Mouse (Mus musculus): ENCODE results near the gene Gm14781. TPM values are rescaled to one million over a fixed set of nuclear protein-coding genes. Genes with fewer than 3 reads are reported as not detected.
"Not testable (repeated sequence)": the region's sequence is repeated elsewhere in the genome, so short reads cannot be mapped to it uniquely, and the experiment has no call there.

The Gm14781 gene
- not detected in 2 replicates for polyA plus RNA-seq (2012; rRNA removed)

GRCm38 (mm10) chrX:91631894-91632293 lies at the start of gene Gm14781:
TSS of gene Gm14781 (plus strand) at chrX:91632194.
- H3K4me1 ChIP-seq (ENCODE audit: control insufficient read depth, insufficient read depth, insufficient read length); H3K4me3 ChIP-seq (ENCODE audit: extremely low read depth, insufficient read depth, insufficient read length); DNase-seq (ENCODE audit: low read depth in 1 of 2, low spot score in 2 of 2); H3K36me3 ChIP-seq (ENCODE audit: control insufficient read depth, insufficient read depth, low read length); H3K27ac ChIP-seq (ENCODE audit: insufficient read depth, low read length); H3K27me3 ChIP-seq (ENCODE audit: control insufficient read depth, insufficient read depth, low read length): not testable (repeated sequence)
- 65% methylated on average over 1 of the region's 1 CpGs for WGBS

GRCm38 (mm10) chrX:91654964-91655575 lies 23.1 kb downstream of the Gm14781 start:
- H3K27ac ChIP-seq (ENCODE audit: insufficient read depth, low read length); H3K4me3 ChIP-seq (ENCODE audit: extremely low read depth, insufficient read depth, insufficient read length); H3K27me3 ChIP-seq (ENCODE audit: control insufficient read depth, insufficient read depth, low read length); H3K4me1 ChIP-seq (ENCODE audit: control insufficient read depth, insufficient read depth, insufficient read length); H3K36me3 ChIP-seq (ENCODE audit: control insufficient read depth, insufficient read depth, low read length); DNase-seq (ENCODE audit: low read depth in 1 of 2, low spot score in 2 of 2): not testable (repeated sequence)

Other genes starting within 250 kb of the Gm14781 start
- gene Gm5072, start 239.7 kb upstream of the Gm14781 start, polyA plus RNA-seq (2012; rRNA removed): not detected in 2 replicates
- not detected in 2 replicates for gene Gm8914, start 152.1 kb upstream of the Gm14781 start, polyA plus RNA-seq (2012; rRNA removed)
- gene 1700084M14Rik, start 56.3 kb upstream of the Gm14781 start, polyA plus RNA-seq (2012; rRNA removed): not detected in 2 replicates
- not detected in 2 replicates for gene Mageb5, start 150.8 kb downstream of the Gm14781 start, polyA plus RNA-seq (2012; rRNA removed)

Measured in spleen, adult 2 months (tissue).